Mouse (Mus musculus) limb, embryonic 12.5 days (tissue): Measurements from ENCODE around the gene Olfr434. TPM values are rescaled to one million over a fixed set of nuclear protein-coding genes. Genes with fewer than 3 reads are reported as not detected.

Source experiments
- ATAC-seq: fragments of 200-750 bp; cut with Nextera tagmentation; 2 replicates; pipeline ENCODE4 v1.8.0; 2017; ENCODE audit warnings: low read depth, moderate TSS enrichment; ENCODE audit not compliant: insufficient number of reproducible peaks, insufficient read depth, low FRiP score, low TSS enrichment
- H3K27ac ChIP-seq: fragments of 300-500 bp; sonication (generic); 2 replicates; pipeline ENCODE4 v1.5.1; 2016; ENCODE audit warnings: mild to moderate bottlenecking, moderate library complexity
- H3K27me3 ChIP-seq: fragments of 300-500 bp; sonication (generic); 2 replicates; pipeline ENCODE4 v1.6.1; 2016; ENCODE audit warnings: mild to moderate bottlenecking, moderate library complexity
- H3K36me3 ChIP-seq: fragments of 300-500 bp; sonication (generic); 2 replicates; pipeline ENCODE4 v1.6.1; 2016; ENCODE audit warnings: mild to moderate bottlenecking, moderate library complexity
- H3K4me1 ChIP-seq: fragments of 300-500 bp; sonication (generic); replicated peaks from 2 replicates; pipeline ENCODE4 v1.6.1; 2016
- H3K4me2 ChIP-seq: fragments of 300-500 bp; sonication (generic); 2 replicates; pipeline ENCODE4 v1.6.1; 2016; ENCODE audit warnings: mild to moderate bottlenecking, moderate library complexity
- H3K4me3 ChIP-seq: fragments of 300-500 bp; sonication (generic); replicated peaks from 2 replicates; pipeline ENCODE4 v1.5.1; 2016; ENCODE audit warnings: mild to moderate bottlenecking
- H3K9ac ChIP-seq: fragments of 300-500 bp; sonication (generic); replicated peaks from 2 replicates; pipeline ENCODE4 v1.6.1; 2016; ENCODE audit warnings: mild to moderate bottlenecking, moderate library complexity
- H3K9me3 ChIP-seq: fragments of 300-500 bp; sonication (generic); 2 replicates; pipeline ENCODE4 v1.6.1; 2016; ENCODE audit warnings: mild to moderate bottlenecking, moderate library complexity
- WGBS: fragments of 180-500 bp; shearing (Covaris S2); methylation state at CpG from one replicate; pipeline ENCODE4 v1.1.7; 2016; 5-methylcytosine and 5-hydroxymethylcytosine counted together
- polyA plus RNA-seq: library from polyadenylated mRNA; unstranded; fragments of >200 nt; fragmentation: Nextera tagmentation; extraction: Ambion mirVana; gene quantifications from 2 replicates; pipeline ENCODE4 v1.2.1, GENCODE M21; 2016

Gene Olfr434
- polyA plus RNA-seq, 1 experiment from 2014 or later: not detected

DNA sequence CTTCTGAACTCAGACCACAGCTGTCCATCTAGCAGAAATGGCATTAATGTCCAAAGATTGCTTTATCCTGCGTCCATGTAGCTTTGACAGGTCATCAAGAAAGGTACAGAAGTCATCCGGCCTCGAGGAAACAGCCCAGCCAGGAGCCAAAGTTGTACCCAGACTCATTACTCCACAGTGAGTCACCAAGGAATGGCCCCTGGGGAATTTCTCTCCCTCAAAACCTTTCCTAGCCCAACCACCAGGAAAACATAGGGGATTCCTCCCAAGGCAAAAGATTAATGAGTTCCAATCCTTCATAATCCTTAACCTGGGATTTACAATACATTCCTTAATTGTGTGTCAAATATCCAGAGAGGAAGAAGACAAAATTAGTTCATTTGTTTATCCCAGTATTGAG is 34.6 kb downstream of the Olfr434 start:
- no peaks in the 10 kb centered on the region for H3K9me3 ChIP-seq
- H3K9ac ChIP-seq: no peak overlapping the region
- no peaks in the 10 kb centered on the region for H3K4me1 ChIP-seq
- no peak overlapping the region for H3K4me2 ChIP-seq
- no peak overlapping the region for H3K27ac ChIP-seq
- H3K4me3 ChIP-seq: no peak overlapping the region
- WGBS: 73% methylated on average over 3 of the region's 3 CpGs
- no peaks in the 10 kb centered on the region for H3K36me3 ChIP-seq
- H3K27me3 ChIP-seq: no peaks in the 10 kb centered on the region
- ATAC-seq: no peak

DNA sequence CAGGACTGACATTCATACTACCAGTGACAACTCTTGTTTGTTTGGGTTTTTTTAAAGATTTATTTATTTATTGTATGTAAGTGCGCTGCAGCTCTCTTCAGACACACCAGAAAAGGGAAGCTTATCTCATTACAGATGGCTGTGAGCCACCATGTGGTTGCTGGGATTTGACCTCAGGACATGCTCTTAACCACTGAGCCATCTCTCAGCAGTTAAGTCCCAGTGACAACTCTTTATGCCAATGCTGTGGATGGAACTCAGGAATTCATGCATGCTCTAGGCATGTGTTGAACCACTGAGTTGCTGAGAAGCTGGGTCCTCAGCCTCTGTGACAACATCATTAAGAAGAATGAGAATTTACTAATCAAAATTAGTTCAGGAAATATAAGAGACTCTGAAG is 40.2 kb downstream of the Olfr434 start:
- H3K27ac ChIP-seq: no peak overlapping the region
- no peaks in the 10 kb centered on the region for H3K4me1 ChIP-seq
- no peak overlapping the region for H3K4me2 ChIP-seq
- no peaks in the 10 kb centered on the region for H3K36me3 ChIP-seq
- H3K4me3 ChIP-seq: no peak overlapping the region
- H3K9me3 ChIP-seq: no peaks in the 10 kb centered on the region
- no peak for ATAC-seq
- no peak overlapping the region for H3K9ac ChIP-seq
- 78% methylated on average over 1 of the region's 1 CpGs for WGBS
- no peaks in the 10 kb centered on the region for H3K27me3 ChIP-seq

DNA sequence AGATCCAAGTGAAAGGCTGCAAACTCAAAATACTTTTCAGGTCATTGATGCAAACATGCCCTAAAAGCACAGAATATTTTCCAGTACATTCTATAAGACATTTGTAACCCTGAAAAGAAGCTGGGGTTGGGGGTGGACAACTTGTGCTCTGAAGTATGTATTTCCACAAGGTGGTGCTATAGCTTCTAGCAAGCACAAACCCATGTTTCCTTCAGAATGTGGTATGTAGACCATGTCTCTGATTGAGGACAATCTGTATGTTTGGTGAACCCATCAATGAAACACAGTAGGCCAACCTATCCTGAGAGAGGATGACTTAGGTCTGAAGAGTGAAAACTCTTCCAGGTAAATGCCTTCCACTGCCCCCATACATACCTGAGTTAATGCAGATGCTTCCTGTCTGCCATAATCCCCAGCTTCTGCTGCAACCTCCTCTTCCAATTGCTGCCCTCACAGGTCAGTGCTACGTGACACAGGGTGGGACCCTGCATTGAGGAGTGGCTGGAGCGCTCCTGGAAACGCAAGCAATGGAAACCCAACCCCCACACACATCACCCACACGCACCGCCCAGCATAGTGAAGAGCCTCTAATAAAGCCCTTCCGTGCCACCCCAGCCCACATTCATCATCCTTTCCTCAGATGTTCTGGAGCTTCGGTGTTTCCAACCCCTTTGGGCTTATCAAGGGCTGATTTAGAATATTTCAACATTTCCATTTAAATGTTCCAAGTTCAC is 41.5 kb downstream of the Olfr434 start:
- H3K9ac ChIP-seq: no peak overlapping the region
- 65% methylated on average over 7 of the region's 7 CpGs for WGBS
- no peaks in the 10 kb centered on the region for H3K27me3 ChIP-seq
- no peaks in the 10 kb centered on the region for H3K36me3 ChIP-seq
- H3K4me2 ChIP-seq: no peak overlapping the region
- ATAC-seq: no peak; the same call in 1 of the 2 replicates
- H3K9me3 ChIP-seq: no peaks in the 10 kb centered on the region
- no peaks in the 10 kb centered on the region for H3K4me1 ChIP-seq
- no peak overlapping the region for H3K27ac ChIP-seq
- H3K4me3 ChIP-seq: no peak overlapping the region

DNA sequence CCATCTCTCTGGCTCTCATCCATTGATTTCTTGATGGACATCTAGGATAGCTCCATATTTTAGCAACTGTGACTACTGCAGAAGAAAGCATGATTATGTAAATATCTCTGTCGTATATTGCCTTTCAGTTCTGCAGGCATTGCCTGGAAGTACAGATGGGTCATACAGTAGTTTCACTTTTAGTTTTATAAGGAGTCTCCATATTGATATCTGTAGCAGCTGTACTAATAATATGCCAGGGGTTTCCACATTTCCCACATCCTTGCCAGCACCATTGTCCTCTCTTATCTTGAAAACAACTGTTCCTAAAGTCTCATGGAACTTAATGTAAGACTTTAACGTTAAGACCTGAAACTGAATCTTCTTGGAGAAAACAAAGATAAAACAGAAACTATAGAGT is 47.9 kb downstream of the Olfr434 start:
- H3K36me3 ChIP-seq: no peaks in the 10 kb centered on the region
- WGBS: 67% methylated on average over 2 of the region's 2 CpGs
- H3K9me3 ChIP-seq: no peaks in the 10 kb centered on the region
- H3K27ac ChIP-seq: no peak overlapping the region
- ATAC-seq: no peak
- H3K27me3 ChIP-seq: 0 out of 2 replicates have a peak, but pooled peaks cover 7% of the 10 kb centered on the region
- no peaks in the 10 kb centered on the region for H3K4me1 ChIP-seq
- H3K4me3 ChIP-seq: no peak overlapping the region
- no peak overlapping the region for H3K9ac ChIP-seq
- H3K4me2 ChIP-seq: no peak overlapping the region

DNA sequence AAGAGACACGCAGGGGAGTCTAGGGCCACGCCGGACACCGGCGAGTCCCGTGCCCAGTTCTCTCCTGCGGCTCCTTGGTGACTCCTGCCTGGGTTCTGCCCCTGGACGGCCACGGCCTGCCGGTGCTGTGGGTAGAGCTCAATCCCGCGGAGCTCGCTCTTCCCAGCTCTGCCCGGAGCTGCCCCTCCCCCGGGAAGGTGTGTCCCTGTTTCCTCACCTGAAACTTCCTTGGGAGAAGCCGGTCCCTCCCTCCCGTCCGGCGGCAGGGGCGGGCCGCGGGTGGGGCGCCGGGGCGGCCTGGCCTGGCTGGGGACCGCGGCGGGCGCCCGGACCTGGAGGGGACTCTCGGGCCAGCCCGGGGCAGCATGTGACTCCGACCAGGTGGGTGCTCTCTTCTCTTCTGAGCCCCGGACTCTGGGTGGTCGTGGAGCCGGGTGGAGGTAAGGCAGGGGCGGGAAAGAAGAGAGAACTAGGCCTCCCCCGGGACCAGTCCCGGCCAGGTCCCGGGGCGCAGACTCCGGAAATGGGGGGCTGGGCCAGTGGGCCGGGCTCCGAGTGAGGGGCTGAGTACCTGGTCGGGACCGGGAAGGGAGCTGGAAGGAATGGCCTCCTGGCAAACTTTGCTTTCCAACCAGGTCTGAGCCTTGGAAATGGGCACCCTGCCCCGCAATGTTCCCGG is 52.7 kb downstream of the Olfr434 start, which contains the start of gene Arhgef5:
TSS of gene Arhgef5 (plus strand) at position 220 of the 679 bp plus-strand sequence.
- ATAC-seq: peak; percentile 85
- Histone ChIP-seq H3K4me2 (peak within 1 kb of the TSS; percentile 83), H3K9ac (peak within 1 kb of the TSS; percentile 75), H3K36me3 (no peaks in the 10 kb centered on the region), H3K27me3 (0 out of 2 replicates have a peak, but pooled peaks cover 12% of the 10 kb centered on the region), H3K9me3 (no peaks in the 10 kb centered on the region), H3K4me1 (0 out of 2 replicates have a peak, but pooled peaks cover 7% of the 10 kb centered on the region), H3K4me3 (peak within 1 kb of the TSS; percentile 61), H3K27ac (no peak within 1 kb of the TSS)
- under 1% methylated on average over 47 of the region's 48 CpGs for WGBS

DNA sequence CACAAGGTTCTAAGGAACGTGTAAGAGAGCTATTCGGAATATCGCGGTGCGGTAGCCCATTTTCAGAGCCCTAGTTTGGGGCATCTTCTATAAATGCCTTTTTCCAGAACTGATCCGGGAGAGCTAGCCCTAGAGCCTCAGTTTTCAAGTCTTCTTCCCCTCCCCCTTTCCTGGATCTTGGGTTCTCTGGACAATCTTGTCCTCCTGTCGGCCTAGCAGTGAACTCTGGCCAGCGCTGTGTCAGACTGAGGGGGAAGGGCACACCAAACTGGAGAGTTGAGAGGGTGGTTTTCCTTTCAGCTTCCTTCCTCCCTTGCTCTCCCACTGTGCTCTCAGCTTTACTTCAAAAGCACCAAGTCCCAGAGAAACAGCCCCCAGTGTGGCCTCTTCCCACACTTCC is 53.5 kb downstream of the Olfr434 start:
- Histone ChIP-seq H3K27ac (no peak overlapping the region), H3K9ac (peak overlapping the region; percentile 75; the same call in 1 of the 2 replicates), H3K4me1 (0 out of 2 replicates have a peak, but pooled peaks cover 7% of the 10 kb centered on the region), H3K4me3 (peak overlapping the region; percentile 61), H3K27me3 (0 out of 2 replicates have a peak, but pooled peaks cover 12% of the 10 kb centered on the region), H3K9me3 (no peaks in the 10 kb centered on the region), H3K36me3 (no peaks in the 10 kb centered on the region), H3K4me2 (peak overlapping the region; percentile 83)
- peak; percentile 45; the same call in 1 of the 2 replicates for ATAC-seq
- 1% methylated on average over 8 of the region's 8 CpGs for WGBS

Other genes starting within 250 kb of the Olfr434 start
- gene Olfr441, start 106.7 kb upstream of the Olfr434 start, polyA plus RNA-seq: not detected in 2 replicates
- gene Olfr237-ps1, start 66.5 kb upstream of the Olfr434 start, polyA plus RNA-seq: not detected in 2 replicates
- gene Olfr437, start 49.7 kb upstream of the Olfr434 start, polyA plus RNA-seq: not detected in 2 replicates
- not detected in 2 replicates for gene Olfr13, start 40.9 kb upstream of the Olfr434 start, polyA plus RNA-seq
- not detected in 2 replicates for gene Olfr435, start 15.9 kb upstream of the Olfr434 start, polyA plus RNA-seq
- not detected in 2 replicates for gene Olfr47, start 18.5 kb downstream of the Olfr434 start, polyA plus RNA-seq
- 7.4 and 8.7 TPM in 2 replicates for gene Arhgef5, start 52.6 kb downstream of the Olfr434 start, polyA plus RNA-seq
- not detected in 2 replicates for gene Nobox, start 96.5 kb downstream of the Olfr434 start, polyA plus RNA-seq